Mouse (Mus musculus) brain, adult 10 weeks (tissue): ENCODE measurements around the gene Pom121l2. TPM values are rescaled to one million over a fixed set of nuclear protein-coding genes. Genes with fewer than 3 reads are reported as not detected.

ENCODE experiments used
- polyA plus RNA-seq: library from polyadenylated mRNA; stranded (reverse); fragments of 350-450 nt; fragmentation: Illumina TruSeq; extraction: RNeasy Lipid Tissue Mini Kit (QIAGEN cat#74804); gene quantifications from one replicate; pipeline ENCODE4 v1.2.3, GENCODE M21; 2015; ENCODE audit warnings: low read depth, low replicate concordance

The Pom121l2 gene
- not detected for polyA plus RNA-seq

GRCm38 (mm10) chr13:21980981-21981802 lies at the start of gene Pom121l2:
Gene Pom121l2, plus strand, starts transcription at chr13:21981194.

GRCm38 (mm10) chr13:21944926-21945740 lies 35.9 kb upstream of the Pom121l2 start, which contains the start of gene Zfp184:
Gene Zfp184, plus strand, starts transcription at chr13:21945094.

GRCm38 (mm10) chr13:22009642-22010041 lies 28.6 kb downstream of the Pom121l2 start, which contains the start of gene Prss16:
Gene Prss16, minus strand, starts transcription at chr13:22009742.

GRCm38 (mm10) chr13:22035267-22036148 lies 54.5 kb downstream of the Pom121l2 start, which contains the start of the genes Hist1h2ah and Hist1h2bk:
Gene Hist1h2ah, minus strand, starts transcription at chr13:22035568.
Gene Hist1h2bk, plus strand, starts transcription at chr13:22035870.

Other genes with a start within 250 kb of the Pom121l2 start
- 1.7 TPM for gene Hist1h4j, start 246.1 kb upstream of the Pom121l2 start, polyA plus RNA-seq
- gene Hist1h4k, start 230.7 kb upstream of the Pom121l2 start, polyA plus RNA-seq, result 4.7 TPM
- gene Hist1h2ak, start 227.4 kb upstream of the Pom121l2 start, polyA plus RNA-seq, result not detected
- gene Hist1h2bn, start 227.1 kb upstream of the Pom121l2 start, polyA plus RNA-seq, result not detected
- gene Hist1h1b, start 200.6 kb upstream of the Pom121l2 start, polyA plus RNA-seq, result not detected
- not detected for gene Hist1h3i, start 197.8 kb upstream of the Pom121l2 start, polyA plus RNA-seq
- gene Hist1h2an, start 194.0 kb upstream of the Pom121l2 start, polyA plus RNA-seq, result not detected
- not detected for gene Hist1h2bp, start 193.7 kb upstream of the Pom121l2 start, polyA plus RNA-seq
- not detected for gene Hist1h2bq, start 171.0 kb upstream of the Pom121l2 start, polyA plus RNA-seq
- not detected for gene Hist1h2ao, start 170.7 kb upstream of the Pom121l2 start, polyA plus RNA-seq
- 3.7 TPM for gene Hist1h4m, start 169.4 kb upstream of the Pom121l2 start, polyA plus RNA-seq
- gene Hist1h4n, start 149.0 kb upstream of the Pom121l2 start, polyA plus RNA-seq, result not detected
- not detected for gene Hist1h2ap, start 147.7 kb upstream of the Pom121l2 start, polyA plus RNA-seq
- 0.58 TPM for gene Hist1h2br, start 147.5 kb upstream of the Pom121l2 start, polyA plus RNA-seq
- gene Zfp184, start 36.1 kb upstream of the Pom121l2 start, polyA plus RNA-seq, result 5.2 TPM
- 1.8 TPM for gene Prss16, start 28.5 kb downstream of the Pom121l2 start, polyA plus RNA-seq
- not detected for gene Hist1h2ah, start 54.4 kb downstream of the Pom121l2 start, polyA plus RNA-seq
- gene Hist1h2bk, start 54.7 kb downstream of the Pom121l2 start, polyA plus RNA-seq, result not detected
- gene Hist1h4i, start 60.2 kb downstream of the Pom121l2 start, polyA plus RNA-seq, result 6.2 TPM
- gene Hist1h2ag, start 61.8 kb downstream of the Pom121l2 start, polyA plus RNA-seq, result not detected
- not detected for gene Hist1h2bj, start 62.0 kb downstream of the Pom121l2 start, polyA plus RNA-seq
- not detected for gene Vmn1r188, start 103.2 kb downstream of the Pom121l2 start, polyA plus RNA-seq
- gene Vmn1r189, start 124.6 kb downstream of the Pom121l2 start, polyA plus RNA-seq, result not detected
- gene Vmn1r191, start 202.8 kb downstream of the Pom121l2 start, polyA plus RNA-seq, result not detected
- not detected for gene Vmn1r192, start 209.9 kb downstream of the Pom121l2 start, polyA plus RNA-seq
- gene Vmn1r193, start 242.0 kb downstream of the Pom121l2 start, polyA plus RNA-seq, result not detected